Mouse (Mus musculus) brain, adult 2 months (tissue): ENCODE results near the gene Secisbp2.
"Not testable (repeated sequence)": the region's sequence is repeated elsewhere in the genome, so short reads cannot be mapped to it uniquely, and the experiment has no call there.

Experiments used
- DNase-seq: peaks from one replicate; pipeline ENCODE4 v3.0.0; 2011; ENCODE audit warnings: low read depth, low spot score

Gene Secisbp2

DNA sequence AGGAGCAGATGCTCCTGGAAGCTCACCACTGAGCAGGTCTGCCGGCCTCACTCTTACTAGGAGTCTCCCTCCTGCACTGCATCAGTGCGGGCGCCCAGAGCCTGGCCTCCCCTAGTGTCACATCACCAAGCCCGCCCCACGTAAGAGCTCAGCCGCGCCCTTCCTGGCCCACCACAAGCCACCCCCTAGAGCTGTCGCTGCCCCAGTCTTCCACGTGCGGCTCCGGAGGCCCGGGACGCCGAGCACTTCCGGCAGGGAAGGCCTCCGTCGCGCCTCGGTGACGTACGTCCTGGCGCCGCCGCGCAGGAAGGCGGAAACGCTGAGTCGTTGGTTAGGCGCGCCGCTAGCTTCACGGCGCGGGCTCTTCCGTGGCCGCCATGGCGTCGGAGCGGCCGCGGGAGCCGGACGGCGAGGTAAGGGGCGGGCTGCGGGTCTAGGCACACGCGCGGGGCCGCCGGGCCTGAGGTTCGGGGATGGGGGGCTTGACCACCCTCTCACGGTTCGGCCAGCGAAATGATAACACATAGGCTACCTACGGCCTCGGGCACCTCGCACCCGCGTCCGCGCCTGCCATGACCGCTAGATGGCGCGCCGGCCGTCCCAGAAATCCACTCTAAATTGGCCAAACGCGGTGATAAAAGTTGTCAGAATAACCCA, at the start of gene Secisbp2:
Gene Secisbp2 (plus strand): TSS at position 290 of the 657 bp plus-strand sequence.
- peak; percentile 98 for DNase-seq

- DNase-seq = no peak
Observed at GRCm38 (mm10) chr13:51602764-51603163, 48.7 kb upstream of the Secisbp2 start.

DNA sequence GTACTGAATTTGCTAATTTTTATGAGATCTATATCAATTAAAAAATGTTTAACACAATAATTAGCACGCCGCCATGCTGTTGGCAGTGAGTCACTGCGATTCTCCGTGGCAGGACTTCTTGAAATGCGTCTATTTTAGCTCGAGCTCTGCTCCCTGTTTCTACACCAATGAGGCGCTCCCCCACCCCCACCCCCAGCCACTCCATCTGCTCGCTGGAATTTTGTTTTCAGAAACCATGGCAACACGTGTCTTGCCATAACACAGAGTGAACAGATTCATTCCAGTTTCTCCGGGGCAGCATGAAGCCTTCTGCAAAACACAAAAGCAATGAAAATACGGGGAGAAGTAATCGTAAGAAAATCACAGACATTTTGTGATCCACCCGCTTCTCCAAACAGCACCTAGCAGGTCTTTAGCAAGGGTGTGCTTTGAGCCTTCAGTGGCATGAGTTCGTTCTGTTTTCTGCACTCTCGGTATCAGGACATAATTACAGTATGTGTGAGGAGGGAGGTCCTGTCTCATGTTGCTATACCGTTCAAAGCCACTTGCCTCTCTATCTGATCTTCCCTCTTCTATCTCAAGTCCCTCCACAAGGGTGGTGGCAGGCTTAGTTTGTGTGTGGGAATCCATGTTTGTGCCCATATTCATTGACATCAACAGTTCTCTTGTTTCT, 48.1 kb upstream of the Secisbp2 start:
- peak; percentile 94 for DNase-seq

DNA sequence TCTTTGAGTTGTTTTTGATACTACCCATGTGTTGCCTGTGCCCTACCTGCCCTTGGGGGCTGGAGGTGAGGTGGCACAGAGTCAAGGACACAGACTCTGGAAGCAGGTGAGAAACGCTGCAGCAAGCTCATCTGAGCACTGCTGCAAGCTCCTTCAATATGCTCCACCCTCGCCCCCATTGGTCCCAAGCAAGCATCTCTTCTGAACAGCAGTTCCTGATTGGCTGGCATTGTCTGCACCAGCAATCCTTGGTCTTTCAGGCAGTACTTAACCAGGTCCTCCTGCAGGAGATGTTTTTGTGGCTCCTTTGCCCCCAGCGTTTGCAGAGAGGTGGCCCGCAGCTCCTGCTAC, 47.6 kb upstream of the Secisbp2 start:
- peak; percentile 88 for DNase-seq

DNA sequence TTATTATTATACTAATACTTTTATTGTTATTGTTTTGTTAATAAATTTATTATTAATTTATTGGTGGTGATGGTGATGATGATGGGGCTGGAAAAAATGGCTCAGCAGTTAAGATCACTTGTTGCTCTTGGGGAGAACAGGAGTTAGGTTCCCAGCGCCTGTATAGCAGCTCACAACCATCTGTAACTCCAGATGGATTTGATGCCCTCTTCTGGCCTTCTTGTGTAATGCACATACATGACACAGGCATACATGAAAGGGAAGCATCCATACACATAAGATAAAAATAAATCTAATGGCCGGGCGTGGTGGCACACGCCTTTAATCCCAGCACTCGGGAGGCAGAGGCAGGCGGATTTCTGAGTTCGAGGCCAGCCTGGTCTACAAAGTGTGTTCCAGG, 42.3 kb upstream of the Secisbp2 start:
- no peak for DNase-seq

DNA sequence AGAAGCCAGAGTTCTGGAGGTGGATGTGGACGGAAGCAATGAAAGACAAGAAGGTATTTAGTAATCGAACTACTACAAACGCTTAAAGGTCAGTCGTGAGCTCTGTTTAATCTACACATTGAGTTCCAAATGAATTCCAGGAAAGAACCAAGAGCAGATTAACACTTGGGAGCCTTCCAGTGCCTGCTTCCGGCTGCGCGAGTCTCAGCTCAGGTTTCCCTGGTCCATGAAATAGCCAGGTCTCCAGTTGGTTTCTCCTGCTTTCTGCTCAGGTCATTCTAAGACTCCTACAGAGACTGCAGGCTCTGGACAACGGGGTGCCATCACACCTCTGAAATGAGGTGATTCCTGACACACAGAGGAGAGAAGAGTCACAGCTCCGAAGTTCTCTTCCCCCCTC, 40.4 kb upstream of the Secisbp2 start:
- no peak for DNase-seq

DNA sequence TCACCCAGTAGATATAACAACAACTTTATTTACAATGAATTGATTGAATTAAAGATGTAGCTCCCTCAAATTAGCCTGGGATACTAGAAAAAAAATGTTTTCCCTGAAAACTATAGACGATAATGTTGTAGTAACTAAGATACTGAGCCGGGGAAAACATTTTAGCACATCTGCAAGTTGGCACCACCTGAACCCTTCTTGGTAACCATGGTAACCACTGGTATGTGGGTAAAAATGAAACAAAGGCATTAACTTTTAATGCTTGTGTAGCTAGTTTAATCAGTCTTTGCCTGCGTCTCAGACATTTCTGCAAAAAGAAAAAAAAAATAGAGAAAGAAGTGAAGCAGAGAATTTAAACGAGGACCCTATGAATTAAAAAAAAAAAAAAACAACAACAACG, 40.0 kb upstream of the Secisbp2 start:
- DNase-seq = peak; percentile 42

DNA sequence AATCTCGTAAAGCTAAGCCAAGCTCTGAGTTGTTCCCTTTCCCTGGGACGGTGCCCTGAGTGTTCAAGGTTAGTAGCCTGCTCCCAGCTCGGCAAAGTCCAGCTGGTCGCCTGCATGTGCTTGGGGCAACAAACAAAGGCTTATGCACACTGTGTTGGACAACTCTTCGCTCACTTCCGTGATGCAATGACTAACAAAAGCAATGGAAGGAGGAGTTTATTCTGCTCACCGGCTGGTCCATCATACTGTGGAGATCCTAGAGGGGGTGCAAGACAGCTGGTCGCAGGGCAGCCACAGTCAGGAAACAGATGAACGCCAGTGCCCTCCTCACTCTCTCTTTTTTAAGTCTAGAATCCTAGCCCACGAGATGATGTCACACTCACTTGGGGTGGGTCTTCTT, 35.7 kb upstream of the Secisbp2 start:
- DNase-seq = no peak

GRCm38 (mm10) chr13:51616417-51617044, 35.0 kb upstream of the Secisbp2 start:
- DNase-seq = peak; percentile 91

DNA sequence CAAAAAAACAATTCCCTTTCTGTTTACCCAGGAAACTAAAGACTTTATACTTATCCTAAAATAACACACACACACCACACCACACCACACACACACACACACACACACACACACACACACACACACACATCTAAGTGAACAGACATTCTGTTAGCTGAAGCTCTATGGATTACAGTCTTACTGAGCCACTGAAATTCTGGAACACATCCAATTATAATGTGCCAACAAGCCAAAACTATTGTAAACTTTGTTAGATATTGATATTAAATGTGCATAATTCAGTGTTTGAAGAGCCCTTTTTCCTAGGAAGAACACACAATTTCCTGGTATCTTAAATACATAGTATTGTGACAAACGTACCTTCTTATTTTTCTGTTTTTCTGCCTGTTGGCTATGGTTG, 34.2 kb upstream of the Secisbp2 start:
- DNase-seq = peak; percentile 13

DNA sequence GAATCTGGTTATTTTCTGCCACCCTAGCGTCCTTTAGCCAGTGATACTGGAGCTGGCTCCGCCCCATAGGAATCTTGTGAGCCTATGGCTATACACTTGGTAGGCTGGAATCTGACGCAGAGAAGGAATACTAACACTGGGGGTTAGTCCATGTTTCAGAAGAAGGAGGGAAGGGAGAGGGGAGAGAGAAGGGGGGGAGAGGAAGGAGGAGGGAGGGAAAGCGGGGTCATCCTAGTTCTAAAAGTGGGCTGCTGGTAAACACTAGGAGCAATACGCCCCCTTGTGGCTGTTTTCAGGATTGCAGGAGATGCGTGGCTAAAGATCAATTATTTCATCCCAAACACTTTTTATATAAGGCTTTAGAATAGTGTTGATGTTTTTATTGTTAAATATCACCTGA, 33.6 kb upstream of the Secisbp2 start:
- peak; percentile 75 for DNase-seq

DNA sequence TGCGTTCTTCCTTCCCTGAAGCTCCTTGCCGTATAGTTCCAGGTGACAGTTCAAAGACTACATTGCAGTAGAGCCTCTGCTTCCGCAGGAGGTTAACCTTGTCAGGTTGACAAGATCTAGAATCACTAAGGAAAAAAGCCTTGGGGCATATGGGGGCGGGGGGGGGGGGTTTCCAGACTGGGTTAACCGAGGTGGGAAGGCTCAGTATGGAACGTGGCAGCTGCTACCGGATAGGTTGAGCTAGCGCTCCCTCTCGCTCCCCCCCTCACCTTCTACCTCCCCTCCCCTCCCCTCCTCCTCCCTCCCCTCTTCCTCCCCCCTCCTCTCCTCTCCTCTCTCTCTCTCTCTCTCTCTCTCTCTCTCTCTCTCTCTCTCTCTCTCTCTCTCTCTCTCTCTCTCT, 32.9 kb upstream of the Secisbp2 start:
- peak; percentile 12 for DNase-seq

DNA sequence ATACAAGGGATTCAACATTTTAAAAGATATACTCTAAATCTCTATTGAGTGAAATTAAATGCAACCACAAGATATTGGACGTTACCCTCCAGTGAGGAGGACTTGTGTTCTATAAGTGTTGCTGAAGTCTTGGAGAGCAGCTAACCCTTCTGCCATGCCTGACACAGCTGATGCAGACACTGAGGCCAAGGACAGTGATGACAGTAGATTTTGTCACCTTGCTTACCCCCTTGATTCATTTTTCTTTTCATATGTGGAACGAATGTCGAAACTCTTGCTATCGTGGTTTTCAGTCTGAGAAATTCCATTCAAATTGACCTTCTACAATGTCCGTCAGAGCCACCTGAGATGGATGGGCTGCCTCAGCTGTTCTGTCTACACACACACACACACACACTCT, 28.9 kb upstream of the Secisbp2 start:
- no peak for DNase-seq

- DNase-seq = no peak
Observed at GRCm38 (mm10) chr13:51623678-51624077, 27.8 kb upstream of the Secisbp2 start.

DNA sequence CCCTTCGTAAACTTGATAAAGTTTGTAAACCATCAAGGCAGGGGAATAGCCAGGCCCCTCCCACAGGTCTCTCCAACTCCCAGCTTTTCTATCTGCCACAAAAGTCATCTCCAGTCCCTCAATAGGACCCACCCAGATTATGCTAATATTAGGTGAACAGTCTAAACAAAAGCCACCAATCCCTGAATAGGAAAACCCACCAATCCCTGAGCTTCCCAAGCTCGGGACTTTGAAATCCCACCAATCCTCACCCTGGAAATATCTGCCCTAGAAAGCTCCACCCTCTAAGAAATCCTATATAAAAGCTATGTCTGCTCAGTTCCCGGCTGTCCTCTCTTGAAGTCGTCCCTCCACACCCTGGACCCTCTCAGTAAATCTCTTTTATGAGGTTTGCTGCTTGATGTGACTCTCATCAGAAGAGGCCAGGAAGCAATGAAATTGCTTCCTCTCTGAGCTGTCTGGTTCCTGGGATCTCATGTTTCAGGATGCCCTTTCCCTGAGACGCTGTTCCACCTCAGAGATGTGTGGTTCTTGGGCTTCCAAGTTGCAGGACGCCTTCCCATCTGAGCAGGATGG, 23.1 kb upstream of the Secisbp2 start:
- no peak for DNase-seq

GRCm38 (mm10) chr13:51631354-51631992, 20.0 kb upstream of the Secisbp2 start:
- DNase-seq = no peak

GRCm38 (mm10) chr13:51632560-51633218, 18.8 kb upstream of the Secisbp2 start:
- DNase-seq = no peak

GRCm38 (mm10) chr13:51635384-51635783, 16.1 kb upstream of the Secisbp2 start:
- DNase-seq = not testable (repeated sequence)

- no peak for DNase-seq
Observed at GRCm38 (mm10) chr13:51638958-51639357, 12.5 kb upstream of the Secisbp2 start.

DNA sequence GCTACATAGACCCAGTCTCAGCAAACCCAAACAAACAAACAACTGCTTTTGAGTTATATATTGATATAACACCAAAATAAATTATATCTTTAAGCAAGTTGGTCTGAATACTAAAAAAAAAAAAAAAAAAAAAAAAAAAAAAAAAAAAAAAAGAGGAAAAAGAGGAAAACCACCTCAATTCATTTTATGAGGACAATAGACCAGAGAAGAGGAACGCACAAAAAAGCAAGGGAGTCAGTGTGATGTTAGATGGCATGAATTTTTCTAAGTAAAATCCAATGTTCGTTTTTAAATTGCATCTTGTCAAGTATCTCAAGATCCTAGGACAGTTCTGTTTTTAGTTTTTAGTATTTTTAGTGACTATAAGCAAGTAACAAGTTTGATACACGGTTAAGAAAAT, 10.1 kb upstream of the Secisbp2 start:
- no peak for DNase-seq

- no peak for DNase-seq
Observed at GRCm38 (mm10) chr13:51642171-51642778, 9.2 kb upstream of the Secisbp2 start.
